Mouse (Mus musculus): Measurements from ENCODE around the gene Hist1h2ab.
"Not testable (repeated sequence)": the region's sequence is repeated elsewhere in the genome, so short reads cannot be mapped to it uniquely, and the experiment has no call there.

Hist1h2ab gene

DNA sequence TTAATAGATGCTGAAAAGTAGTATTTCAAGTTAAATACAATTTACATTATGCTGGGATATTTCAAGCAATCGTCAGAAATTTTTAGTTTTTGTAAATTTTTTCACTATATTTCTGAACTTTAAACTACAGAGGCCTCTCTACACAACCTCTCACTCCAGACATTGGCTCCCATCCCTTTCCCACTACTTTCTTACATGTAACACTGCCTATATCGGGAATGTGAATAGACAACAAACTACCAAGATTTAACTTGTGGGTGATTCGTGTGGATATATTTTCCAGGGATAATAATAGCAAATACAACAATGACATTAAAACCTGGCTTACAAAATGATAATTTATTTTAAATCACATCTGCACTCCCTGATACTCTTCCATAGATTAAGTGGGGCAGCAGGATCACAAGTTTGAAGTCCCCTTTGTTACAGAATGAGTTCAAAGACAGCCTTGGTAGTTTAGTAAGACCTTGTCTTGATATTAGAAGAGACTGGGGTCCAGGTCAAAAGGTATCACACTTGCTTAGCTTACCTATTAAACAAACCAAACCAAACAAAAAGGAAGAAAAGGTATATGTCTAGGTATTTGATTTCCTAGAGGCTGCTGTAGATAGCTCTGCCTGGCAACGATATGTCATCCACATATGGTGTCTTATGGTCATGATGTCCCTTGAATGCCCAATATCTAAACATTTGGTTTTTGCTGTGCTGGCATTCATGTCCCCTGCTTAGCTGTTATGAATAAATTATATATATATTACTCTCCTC, 2.6 kb downstream of the Hist1h2ab start:
- no peak for DNase-seq (ENCODE audit: low read depth)

- no peak for DNase-seq (ENCODE audit: low read depth)
Observed at GRCm38 (mm10) chr13:23755000-23755399, 4.1 kb downstream of the Hist1h2ab start.

DNA sequence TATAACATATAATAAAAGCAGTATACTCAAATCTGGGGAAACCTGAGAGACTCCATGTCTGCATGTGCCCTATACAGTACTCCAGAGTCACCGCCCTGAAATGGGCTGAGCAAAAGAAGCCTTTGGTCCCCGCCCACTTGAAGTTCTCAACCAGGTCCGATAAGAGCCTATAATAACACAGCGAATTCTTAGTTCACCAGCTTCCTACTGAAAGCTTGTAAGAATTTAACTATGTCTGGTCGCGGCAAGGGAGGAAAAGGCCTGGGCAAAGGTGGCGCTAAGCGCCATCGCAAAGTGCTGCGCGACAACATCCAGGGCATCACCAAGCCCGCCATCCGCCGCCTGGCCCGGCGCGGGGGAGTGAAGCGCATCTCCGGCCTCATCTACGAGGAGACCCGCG, 5.9 kb downstream of the Hist1h2ab start, which contains the start of gene Hist1h4b:
Gene Hist1h4b (plus strand): TSS at position 224 of the 400 bp plus-strand sequence.
- DNase-seq (ENCODE audit: low read depth) = peak; percentile 88

DNA sequence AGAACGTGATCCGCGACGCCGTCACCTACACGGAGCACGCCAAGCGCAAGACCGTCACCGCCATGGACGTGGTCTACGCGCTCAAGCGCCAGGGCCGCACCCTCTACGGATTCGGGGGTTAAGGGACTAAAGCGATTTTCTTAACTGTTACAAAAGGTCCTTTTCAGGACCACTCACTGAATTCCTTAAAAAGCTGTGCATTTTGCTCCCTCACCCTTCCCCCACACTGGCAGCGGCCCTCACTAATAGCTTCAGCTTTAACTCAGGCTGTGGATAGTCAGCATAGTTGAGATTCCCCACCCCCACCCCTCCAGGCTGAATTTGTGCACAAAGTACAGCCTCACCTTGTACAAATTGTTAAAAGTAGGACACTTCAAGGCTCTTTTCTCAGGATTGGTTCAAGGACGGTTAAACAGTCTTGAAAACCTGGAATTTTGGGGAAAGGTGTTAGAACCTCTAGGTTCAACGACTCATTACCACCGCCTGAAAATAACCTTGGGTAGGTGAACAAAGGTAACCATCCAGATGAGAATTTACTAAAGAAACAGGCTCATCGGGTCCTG, 6.4 kb downstream of the Hist1h2ab start:
- DNase-seq (ENCODE audit: low read depth) = no peak

GRCm38 (mm10) chr13:23757921-23758320, 7.0 kb downstream of the Hist1h2ab start:
- no peak for DNase-seq (ENCODE audit: low read depth)

- DNase-seq (ENCODE audit: low read depth) = no peak
Observed at GRCm38 (mm10) chr13:23759251-23759771, 8.4 kb downstream of the Hist1h2ab start.

DNA sequence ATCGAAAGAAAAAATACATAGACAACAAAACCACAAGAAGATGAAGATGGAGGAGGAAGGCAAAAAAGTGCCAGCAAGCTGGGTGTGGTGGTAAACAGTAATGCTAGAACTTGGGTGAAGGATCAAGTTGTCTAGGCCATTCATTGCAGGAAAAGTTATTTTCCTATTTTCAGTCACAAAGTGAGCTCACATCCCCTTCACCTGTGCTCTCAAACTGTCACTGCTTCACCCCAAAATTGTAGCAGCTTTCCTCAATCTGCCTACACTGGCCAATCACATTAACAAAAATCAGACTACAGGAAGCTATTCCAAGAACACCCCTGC, 9.0 kb downstream of the Hist1h2ab start:
- DNase-seq (ENCODE audit: low read depth) = no peak

DNA sequence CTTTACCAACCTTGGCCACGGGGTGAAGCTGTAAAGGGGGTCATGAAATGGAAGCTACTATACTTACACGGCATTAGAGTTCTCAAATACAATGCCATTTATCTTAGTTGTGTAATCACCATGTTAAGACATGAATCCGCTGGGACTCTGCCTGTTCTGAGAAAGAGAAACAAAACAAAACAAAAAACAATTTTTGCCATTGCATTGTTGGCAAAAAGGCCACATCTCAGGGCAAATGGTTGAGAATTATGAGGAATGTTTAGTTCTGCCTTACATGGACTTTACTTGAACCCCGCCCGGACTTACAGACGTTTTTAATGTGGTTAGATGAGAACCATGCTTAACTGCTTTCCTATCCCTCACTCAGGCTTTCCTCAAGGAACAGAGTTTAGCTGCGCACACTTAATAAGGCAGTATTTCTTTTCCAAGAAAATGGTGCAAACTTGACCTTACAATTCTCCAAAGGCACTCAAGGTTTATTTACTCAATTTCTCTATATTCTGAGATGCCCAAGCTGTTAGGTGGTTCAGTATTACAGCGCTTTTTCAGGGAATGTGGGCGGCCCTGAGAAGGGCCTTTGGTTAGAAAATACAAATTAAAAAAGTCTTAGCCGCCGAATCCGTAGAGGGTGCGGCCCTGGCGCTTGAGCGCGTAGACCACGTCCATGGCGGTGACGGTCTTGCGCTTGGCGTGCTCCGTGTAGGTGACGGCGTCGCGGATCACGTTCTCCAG, 9.5 kb downstream of the Hist1h2ab start:
- no peak for DNase-seq (ENCODE audit: low read depth)

GRCm38 (mm10) chr13:23760972-23761864, 10.3 kb downstream of the Hist1h2ab start, which contains the start of gene Hist1h4a:
Hist1h4a (minus strand) TSS chr13:23761230.
- DNase-seq (ENCODE audit: low read depth) = peak; percentile 86

- DNase-seq (ENCODE audit: low read depth) = peak; percentile 70
Observed at GRCm38 (mm10) chr13:23761871-23762821, 11.2 kb downstream of the Hist1h2ab start, which contains the start of gene Hist1h3a. Hist1h3a (minus strand) TSS chr13:23762386.

GRCm38 (mm10) chr13:23763242-23763585, 12.3 kb downstream of the Hist1h2ab start:
- DNase-seq (ENCODE audit: low read depth) = no peak

- DNase-seq (ENCODE audit: low read depth) = no peak
Observed at GRCm38 (mm10) chr13:23763586-23764323, 12.8 kb downstream of the Hist1h2ab start, which contains the start of gene Hist1h1a. Hist1h1a (plus strand) TSS chr13:23763666.

GRCm38 (mm10) chr13:23764324-23765171, 13.6 kb downstream of the Hist1h2ab start:
- DNase-seq (ENCODE audit: low read depth) = no peak

GRCm38 (mm10) chr13:23765172-23765513, 14.2 kb downstream of the Hist1h2ab start:
- no peak for DNase-seq (ENCODE audit: low read depth)

DNA sequence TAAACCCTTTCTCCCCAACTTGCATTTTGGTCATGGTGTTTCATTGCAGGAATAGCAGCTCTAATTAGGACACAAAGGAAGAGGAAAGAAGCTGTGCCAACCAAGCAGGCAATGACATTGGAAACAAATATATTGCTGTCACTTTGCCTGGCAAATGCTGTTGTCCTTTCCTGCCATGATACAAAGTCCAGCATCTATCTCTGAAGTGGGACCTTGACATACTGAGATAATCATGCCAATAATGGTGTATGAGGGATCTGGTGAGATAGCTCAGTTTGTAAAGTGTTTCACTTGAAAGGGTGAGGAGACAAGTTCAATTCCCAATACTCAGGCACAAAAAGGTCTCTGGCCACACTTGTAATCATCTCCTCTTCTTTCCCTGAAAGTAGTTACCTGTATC, 15.8 kb downstream of the Hist1h2ab start:
- DNase-seq (ENCODE audit: low read depth) = no peak

DNA sequence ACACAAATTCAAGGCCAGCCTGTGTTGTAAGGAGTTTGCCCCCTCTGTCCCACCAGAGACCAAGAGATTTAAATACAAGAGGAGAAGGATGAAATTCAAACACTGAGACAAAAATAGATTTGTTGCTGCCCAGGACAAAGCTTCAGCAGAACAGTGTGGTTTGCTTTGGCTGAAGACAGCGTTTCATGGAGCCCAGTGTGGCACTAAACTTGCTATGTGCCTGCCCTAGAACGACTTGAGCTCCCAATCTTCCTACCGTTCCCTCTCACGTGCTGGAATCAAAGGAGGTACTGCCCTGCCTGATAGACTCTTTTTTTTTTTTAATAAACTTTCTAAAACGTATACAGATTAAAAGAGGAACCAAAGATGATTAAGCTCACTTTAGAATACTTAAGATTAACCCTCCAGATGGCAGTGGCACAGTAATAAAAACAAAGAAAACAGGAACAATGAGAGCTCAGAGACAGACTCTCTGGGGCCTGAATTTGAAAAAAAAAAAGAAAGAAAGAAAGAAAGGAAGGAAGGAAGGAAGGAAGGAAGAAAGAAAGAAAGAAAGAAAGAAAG, 18.0 kb downstream of the Hist1h2ab start:
- no peak for DNase-seq (ENCODE audit: low read depth)

GRCm38 (mm10) chr13:23769613-23770012, 18.7 kb downstream of the Hist1h2ab start, which contains the start of gene Trim38:
Trim38 (plus strand) TSS chr13:23769913.
- DNase-seq (ENCODE audit: low read depth) = not testable (repeated sequence)

GRCm38 (mm10) chr13:23772561-23773313, 21.8 kb downstream of the Hist1h2ab start:
- no peak for DNase-seq (ENCODE audit: low read depth)
